Mouse (Mus musculus): ENCODE data around the gene Ncam2. TPM values are rescaled to one million over a fixed set of nuclear protein-coding genes. Genes with fewer than 3 reads are reported as not detected.

Gene Ncam2
- polyA plus RNA-seq, 1 experiment from 2014 or later: not detected

DNA sequence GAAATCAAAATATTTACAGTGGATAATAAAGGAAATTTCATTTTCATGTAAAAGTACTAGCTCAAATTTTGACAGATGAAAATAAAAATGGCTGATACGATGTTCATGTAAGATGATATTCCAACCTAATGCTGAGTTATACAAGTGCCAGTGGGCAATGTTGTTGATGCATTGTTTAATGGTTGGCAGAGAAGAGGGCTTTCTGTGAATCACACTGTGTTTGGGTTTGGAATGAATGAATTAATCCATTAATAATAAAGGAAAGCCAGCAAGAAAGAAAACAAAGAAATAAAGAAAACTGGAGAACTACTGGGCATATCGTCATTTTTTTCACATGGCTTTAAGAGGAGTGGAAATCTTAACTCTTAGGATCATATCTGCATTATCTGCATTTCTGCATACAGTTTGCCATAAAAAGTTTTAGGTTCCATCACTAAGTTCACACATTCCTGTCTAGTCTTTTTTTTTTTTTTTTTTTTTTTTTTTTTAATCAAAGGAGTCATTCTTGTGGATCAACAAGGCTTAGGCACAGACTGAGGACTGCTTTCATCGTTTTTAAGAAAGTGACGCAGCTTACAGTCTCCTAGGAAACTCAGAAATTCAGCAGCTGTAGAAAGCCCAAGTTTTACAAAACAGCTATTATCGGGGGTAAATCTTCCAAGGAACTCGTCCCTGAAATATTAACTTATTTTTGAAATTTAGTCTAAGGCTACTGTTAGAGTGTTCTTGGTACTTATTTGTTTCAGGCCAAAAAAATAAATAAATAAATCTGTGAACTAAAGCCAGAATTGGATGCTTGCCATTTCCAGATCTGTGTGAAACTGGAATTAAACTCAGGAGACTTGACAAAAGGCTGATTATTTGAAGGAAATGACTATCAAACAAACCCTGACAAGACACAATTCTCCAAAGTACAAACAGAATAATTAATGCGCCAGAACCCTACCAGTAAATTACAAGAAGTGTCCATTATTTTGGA lies 84.7 kb downstream of the Ncam2 start:
- H3K9ac ChIP-seq (replicated peaks): no peak overlapping the region
- no peaks in the 10 kb centered on the region for H3K9me3 ChIP-seq (ENCODE audit: low read length)
- no peak for ATAC-seq
- no peaks in the 10 kb centered on the region for H3K36me3 ChIP-seq (replicated peaks; ENCODE audit: insufficient read depth, low read length)
- H3K4me3 ChIP-seq (ENCODE audit: low read depth, low read length): no peak overlapping the region
- no peak overlapping the region for H3K4me2 ChIP-seq (ENCODE audit: low read depth, low read length)
- no peak for DNase-seq
- no peaks in the 10 kb centered on the region for H3K4me1 ChIP-seq (ENCODE audit: insufficient read depth)
- H3K27me3 ChIP-seq (ENCODE audit: insufficient read depth, low read length): no peaks in the 10 kb centered on the region
- H3K27ac ChIP-seq (ENCODE audit: low read depth): no peak overlapping the region
- WGBS (ENCODE audit: insufficient replicate concordance): 70% methylated on average over 7 of the region's 7 CpGs
- TF ChIP-seq CTCF (IDR thresholded peaks at IDR 0.05; ENCODE audit: low read depth): no peak
- no peak for TF ChIP-seq EP300 (IDR thresholded peaks at IDR 0.05; ENCODE audit: low read depth)

DNA sequence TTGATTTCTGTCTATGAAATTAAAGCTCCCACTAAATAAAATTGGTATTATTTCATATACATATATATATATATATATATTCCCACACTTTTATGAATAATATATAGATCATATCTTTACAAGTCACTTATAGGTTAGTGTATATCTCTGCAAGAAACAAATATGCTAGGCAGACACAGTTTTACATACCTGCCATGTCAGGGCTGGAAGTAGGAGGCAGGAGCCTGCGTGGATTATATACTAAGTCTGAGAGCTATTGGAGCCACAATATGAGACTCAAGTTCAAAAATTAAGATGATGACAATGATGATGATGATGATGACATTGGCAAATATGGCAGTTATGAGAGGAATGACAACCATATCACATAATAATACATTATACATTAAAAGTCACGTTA lies 85.4 kb downstream of the Ncam2 start:
- H3K27me3 ChIP-seq (ENCODE audit: insufficient read depth, low read length): no peaks in the 10 kb centered on the region
- no peak overlapping the region for H3K4me3 ChIP-seq (ENCODE audit: low read depth, low read length)
- ATAC-seq: no peak
- TF ChIP-seq EP300 (IDR thresholded peaks at IDR 0.05; ENCODE audit: low read depth) (no peak), CTCF (IDR thresholded peaks at IDR 0.05; ENCODE audit: low read depth) (no peak)
- no peaks in the 10 kb centered on the region for H3K36me3 ChIP-seq (replicated peaks; ENCODE audit: insufficient read depth, low read length)
- H3K27ac ChIP-seq (ENCODE audit: low read depth): no peak overlapping the region
- H3K9me3 ChIP-seq (ENCODE audit: low read length): no peaks in the 10 kb centered on the region
- H3K4me2 ChIP-seq (ENCODE audit: low read depth, low read length): no peak overlapping the region
- no peak overlapping the region for H3K9ac ChIP-seq (replicated peaks)
- DNase-seq: no peak
- 86% methylated on average over 2 of the region's 2 CpGs for WGBS (ENCODE audit: insufficient replicate concordance)
- no peaks in the 10 kb centered on the region for H3K4me1 ChIP-seq (ENCODE audit: insufficient read depth)

DNA sequence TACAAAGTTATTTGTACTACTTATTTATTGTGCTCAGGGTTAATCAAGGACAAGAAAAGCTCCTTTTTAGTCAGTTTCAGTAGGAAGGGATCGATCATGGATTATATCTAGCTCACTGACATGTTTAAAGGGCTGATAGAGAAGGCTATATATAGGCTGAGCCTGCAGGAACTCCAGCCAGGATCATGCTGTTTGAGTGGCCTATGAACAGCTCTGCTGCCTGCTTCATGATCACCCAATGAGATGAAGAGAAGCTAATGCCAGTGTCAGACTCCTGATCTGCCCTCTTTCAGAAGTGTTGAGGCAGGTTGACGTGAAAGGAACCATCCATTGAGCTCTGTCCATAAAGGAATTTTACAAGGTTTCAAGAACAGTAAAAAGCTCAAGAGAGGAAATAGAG lies 103.3 kb downstream of the Ncam2 start:
- H3K9me3 ChIP-seq (ENCODE audit: low read length): no peaks in the 10 kb centered on the region
- no peak for TF ChIP-seq EP300 (IDR thresholded peaks at IDR 0.05; ENCODE audit: low read depth)
- no peak for TF ChIP-seq CTCF (IDR thresholded peaks at IDR 0.05; ENCODE audit: low read depth)
- H3K4me1 ChIP-seq (ENCODE audit: insufficient read depth): no peaks in the 10 kb centered on the region
- DNase-seq: no peak
- H3K36me3 ChIP-seq (replicated peaks; ENCODE audit: insufficient read depth, low read length): no peaks in the 10 kb centered on the region
- H3K4me3 ChIP-seq (ENCODE audit: low read depth, low read length): no peak overlapping the region
- WGBS (ENCODE audit: insufficient replicate concordance): 61% methylated on average over 2 of the region's 2 CpGs
- H3K27me3 ChIP-seq (ENCODE audit: insufficient read depth, low read length): no peaks in the 10 kb centered on the region
- H3K4me2 ChIP-seq (ENCODE audit: low read depth, low read length): no peak overlapping the region
- no peak overlapping the region for H3K27ac ChIP-seq (ENCODE audit: low read depth)
- no peak for ATAC-seq
- no peak overlapping the region for H3K9ac ChIP-seq (replicated peaks)

DNA sequence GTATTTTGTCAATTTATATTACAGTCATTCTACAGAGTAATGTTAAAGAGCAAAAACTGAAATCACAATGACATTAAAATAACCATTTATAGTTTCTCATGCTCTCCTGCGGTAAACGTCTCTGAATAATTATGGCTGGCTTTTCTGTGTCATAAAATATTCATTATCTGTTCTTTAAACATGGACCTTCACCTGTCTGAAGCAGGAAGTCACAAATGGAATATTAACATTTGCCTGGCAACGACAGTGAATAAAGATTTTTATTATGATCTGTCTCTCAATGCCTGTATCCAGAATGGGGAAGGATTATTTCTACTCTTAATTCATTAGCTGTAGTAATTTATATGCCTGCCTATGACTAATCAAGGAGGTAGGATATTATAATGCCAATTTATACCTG lies 108.7 kb downstream of the Ncam2 start:
- Histone ChIP-seq H3K9ac (replicated peaks) (no peak overlapping the region), H3K27me3 (ENCODE audit: insufficient read depth, low read length) (no peaks in the 10 kb centered on the region), H3K4me2 (ENCODE audit: low read depth, low read length) (no peak overlapping the region), H3K4me3 (ENCODE audit: low read depth, low read length) (no peak overlapping the region), H3K9me3 (ENCODE audit: low read length) (no peaks in the 10 kb centered on the region), H3K27ac (ENCODE audit: low read depth) (no peak overlapping the region), H3K4me1 (ENCODE audit: insufficient read depth) (no peaks in the 10 kb centered on the region), H3K36me3 (replicated peaks; ENCODE audit: insufficient read depth, low read length) (no peaks in the 10 kb centered on the region)
- WGBS (ENCODE audit: insufficient replicate concordance): 78% methylated on average over 3 of the region's 3 CpGs
- ATAC-seq (no peak), DNase-seq (no peak)
- TF ChIP-seq CTCF (IDR thresholded peaks at IDR 0.05; ENCODE audit: low read depth) (no peak), EP300 (IDR thresholded peaks at IDR 0.05; ENCODE audit: low read depth) (no peak)

DNA sequence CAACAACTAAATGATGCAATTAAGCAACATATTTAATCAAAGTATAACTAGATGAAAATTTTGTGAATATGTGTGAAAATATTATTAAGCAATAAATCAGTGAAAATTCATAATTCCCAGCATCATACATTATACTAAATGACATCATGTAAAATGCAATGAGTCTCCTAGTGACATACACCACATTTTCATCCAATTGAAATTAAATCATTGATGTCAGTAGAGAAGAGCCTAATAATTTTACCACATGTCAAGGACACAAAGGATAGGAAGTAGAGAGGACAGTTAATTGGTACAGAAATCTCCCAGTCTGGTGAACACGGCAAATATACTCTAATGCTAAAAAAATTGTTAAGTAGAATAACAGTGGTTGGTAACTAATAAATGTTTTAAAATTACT lies 118.5 kb downstream of the Ncam2 start:
- no peak overlapping the region for H3K27ac ChIP-seq (ENCODE audit: low read depth)
- ATAC-seq (no peak), DNase-seq (no peak)
- no peak overlapping the region for H3K4me3 ChIP-seq (ENCODE audit: low read depth, low read length)
- WGBS (ENCODE audit: insufficient replicate concordance): 89% methylated on average over 1 of the region's 1 CpGs
- no peaks in the 10 kb centered on the region for H3K9me3 ChIP-seq (ENCODE audit: low read length)
- H3K4me2 ChIP-seq (ENCODE audit: low read depth, low read length): no peak overlapping the region
- no peaks in the 10 kb centered on the region for H3K4me1 ChIP-seq (ENCODE audit: insufficient read depth)
- TF ChIP-seq CTCF (IDR thresholded peaks at IDR 0.05; ENCODE audit: low read depth) (no peak), EP300 (IDR thresholded peaks at IDR 0.05; ENCODE audit: low read depth) (no peak)
- H3K36me3 ChIP-seq (replicated peaks; ENCODE audit: insufficient read depth, low read length): no peaks in the 10 kb centered on the region
- no peaks in the 10 kb centered on the region for H3K27me3 ChIP-seq (ENCODE audit: insufficient read depth, low read length)
- no peak overlapping the region for H3K9ac ChIP-seq (replicated peaks)

DNA sequence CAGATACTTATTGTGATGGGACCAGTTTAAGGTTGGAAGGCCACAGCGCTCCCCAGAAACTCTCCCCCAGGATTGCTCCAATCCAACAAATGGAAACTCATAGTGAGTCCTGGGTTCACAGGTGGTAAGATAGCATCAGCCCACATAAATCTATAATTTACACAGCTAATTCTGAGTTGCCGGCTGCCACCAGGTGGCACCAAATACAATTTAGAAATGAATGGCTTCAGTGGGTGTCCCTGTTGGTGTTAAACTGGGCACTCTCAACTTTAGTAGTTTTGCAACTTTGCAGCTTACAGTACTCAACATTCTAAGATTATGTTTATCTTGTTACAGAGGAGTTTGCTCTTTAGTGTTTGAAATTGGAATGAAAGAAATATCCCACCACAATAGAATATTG lies 130.0 kb downstream of the Ncam2 start:
- no peak overlapping the region for H3K9ac ChIP-seq (replicated peaks)

More for the DNA sequence above, 130.0 kb downstream of the Ncam2 start:
- ATAC-seq: 0 out of 2 replicates have a peak, but pooled peaks have one; percentile 27
- Histone ChIP-seq H3K36me3 (replicated peaks; ENCODE audit: insufficient read depth, low read length) (no peaks in the 10 kb centered on the region), H3K4me1 (ENCODE audit: insufficient read depth) (no peaks in the 10 kb centered on the region), H3K27me3 (ENCODE audit: insufficient read depth, low read length) (no peaks in the 10 kb centered on the region), H3K4me2 (ENCODE audit: low read depth, low read length) (no peak overlapping the region), H3K27ac (ENCODE audit: low read depth) (no peak overlapping the region), H3K9me3 (ENCODE audit: low read length) (no peaks in the 10 kb centered on the region), H3K4me3 (ENCODE audit: low read depth, low read length) (no peak overlapping the region)
- peak; percentile 51 for DNase-seq
- TF ChIP-seq EP300 (IDR thresholded peaks at IDR 0.05; ENCODE audit: low read depth) (no peak), CTCF (IDR thresholded peaks at IDR 0.05; ENCODE audit: low read depth) (peak; percentile 67)
- 21% methylated on average over 2 of the region's 2 CpGs for WGBS (ENCODE audit: insufficient replicate concordance)

Data from liver, postnatal 0 days (tissue).